Mouse (Mus musculus): ENCODE measurements around the gene Unc80. TPM values are rescaled to one million over a fixed set of nuclear protein-coding genes. Genes with fewer than 3 reads are reported as not detected.

The Unc80 gene
- total RNA-seq (2012; rRNA removed) = 0.22 and 0.26 TPM in 2 replicates

- H3K9me3 ChIP-seq (ENCODE audit: control insufficient read depth, insufficient read depth, low read depth, low read length) = no peaks in the 10 kb centered on the region
- no peaks in the 10 kb centered on the region for H3K36me3 ChIP-seq (ENCODE audit: control insufficient read depth, insufficient read depth, low read length, poor library complexity, severe bottlenecking)
- in situ Hi-C loops (cut with MboI; ENCODE audit: low sequenced_read_pairs in 2 of 2, unreplicated experiment in 2 of 2) = no loop called here
- TF ChIP-seq HCFC1 (IDR thresholded peaks at IDR 0.05; ENCODE audit: borderline replicate concordance, insufficient read depth, low read length) = no peak
- no peak for TF ChIP-seq ZC3H11A (IDR thresholded peaks at IDR 0.05; ENCODE audit: borderline replicate concordance, low read depth, low read length)
- TF ChIP-seq ZNF384 (IDR thresholded peaks at IDR 0.05; ENCODE audit: low read depth, low read length) = no peak
- no peak for TF ChIP-seq MAFK (IDR thresholded peaks at IDR 0.05; ENCODE audit: insufficient read depth, low read depth, low read length)
- no peak for TF ChIP-seq CHD2 (IDR thresholded peaks at IDR 0.05; ENCODE audit: low read depth, low read length)
- peak within 1 kb of the TSS; percentile 57 for H3K9ac ChIP-seq (ENCODE audit: insufficient read depth, low read depth, low read length, poor library complexity, severe bottlenecking)
- peak; percentile 28 for DNase-seq (ENCODE audit: low read depth, low spot score)
- peak within 1 kb of the TSS; percentile 80 for H3K4me3 ChIP-seq (ENCODE audit: insufficient read depth in 1 of 2, low read depth in 1 of 2, low read length in 2 of 2, poor library complexity in 1 of 2, severe bottlenecking in 1 of 2)
- no peaks in the 10 kb centered on the region for H3K4me1 ChIP-seq (ENCODE audit: control insufficient read depth in 2 of 2, insufficient read depth in 2 of 2, low read length in 2 of 2, poor library complexity in 1 of 2)
- no peak within 1 kb of the TSS for H3K27ac ChIP-seq (ENCODE audit: insufficient read depth, low read depth, low read length, poor library complexity, severe bottlenecking)
These were observed at the start of gene Unc80 for GRCm38 (mm10) chr1:66467821-66468703. TSS of gene Unc80 (plus strand) at chr1:66468367.

GRCm38 (mm10) chr1:66426073-66426472, 42.1 kb upstream of the Unc80 start:
- H3K9ac ChIP-seq (ENCODE audit: insufficient read depth, low read depth, low read length, poor library complexity, severe bottlenecking) = no peak overlapping the region
- no peak overlapping the region for H3K27ac ChIP-seq (ENCODE audit: insufficient read depth, low read depth, low read length, poor library complexity, severe bottlenecking)
- TF ChIP-seq HCFC1 (IDR thresholded peaks at IDR 0.05; ENCODE audit: borderline replicate concordance, insufficient read depth, low read length) = no peak
- TF ChIP-seq MAFK (IDR thresholded peaks at IDR 0.05; ENCODE audit: insufficient read depth, low read depth, low read length) = no peak
- no peak for TF ChIP-seq CHD2 (IDR thresholded peaks at IDR 0.05; ENCODE audit: low read depth, low read length)
- TF ChIP-seq ZC3H11A (IDR thresholded peaks at IDR 0.05; ENCODE audit: borderline replicate concordance, low read depth, low read length) = no peak
- TF ChIP-seq ZNF384 (IDR thresholded peaks at IDR 0.05; ENCODE audit: low read depth, low read length) = no peak
- DNase-seq (ENCODE audit: low read depth, low spot score) = no peak
- no peak overlapping the region for H3K4me3 ChIP-seq (ENCODE audit: insufficient read depth in 1 of 2, low read depth in 1 of 2, low read length in 2 of 2, poor library complexity in 1 of 2, severe bottlenecking in 1 of 2)
- no peaks in the 10 kb centered on the region for H3K9me3 ChIP-seq (ENCODE audit: control insufficient read depth, insufficient read depth, low read depth, low read length)
- H3K4me1 ChIP-seq (ENCODE audit: control insufficient read depth in 2 of 2, insufficient read depth in 2 of 2, low read length in 2 of 2, poor library complexity in 1 of 2) = no peaks in the 10 kb centered on the region
- in situ Hi-C loops (cut with MboI; ENCODE audit: low sequenced_read_pairs in 2 of 2, unreplicated experiment in 2 of 2) = no loop called here
- no peaks in the 10 kb centered on the region for H3K36me3 ChIP-seq (ENCODE audit: control insufficient read depth, insufficient read depth, low read length, poor library complexity, severe bottlenecking)

GRCm38 (mm10) chr1:66430962-66431361, 37.2 kb upstream of the Unc80 start:
- H3K9ac ChIP-seq (ENCODE audit: insufficient read depth, low read depth, low read length, poor library complexity, severe bottlenecking) = no peak overlapping the region
- TF ChIP-seq CHD2 (IDR thresholded peaks at IDR 0.05; ENCODE audit: low read depth, low read length) (no peak), ZNF384 (IDR thresholded peaks at IDR 0.05; ENCODE audit: low read depth, low read length) (no peak), HCFC1 (IDR thresholded peaks at IDR 0.05; ENCODE audit: borderline replicate concordance, insufficient read depth, low read length) (no peak), ZC3H11A (IDR thresholded peaks at IDR 0.05; ENCODE audit: borderline replicate concordance, low read depth, low read length) (no peak), MAFK (IDR thresholded peaks at IDR 0.05; ENCODE audit: insufficient read depth, low read depth, low read length) (no peak)
- H3K27ac ChIP-seq (ENCODE audit: insufficient read depth, low read depth, low read length, poor library complexity, severe bottlenecking) = no peak overlapping the region
- H3K9me3 ChIP-seq (ENCODE audit: control insufficient read depth, insufficient read depth, low read depth, low read length) = no peaks in the 10 kb centered on the region
- no peaks in the 10 kb centered on the region for H3K4me1 ChIP-seq (ENCODE audit: control insufficient read depth in 2 of 2, insufficient read depth in 2 of 2, low read length in 2 of 2, poor library complexity in 1 of 2)
- DNase-seq (ENCODE audit: low read depth, low spot score) = no peak
- H3K36me3 ChIP-seq (ENCODE audit: control insufficient read depth, insufficient read depth, low read length, poor library complexity, severe bottlenecking) = no peaks in the 10 kb centered on the region
- in situ Hi-C loops (cut with MboI; ENCODE audit: low sequenced_read_pairs in 2 of 2, unreplicated experiment in 2 of 2) = no loop called here
- no peak overlapping the region for H3K4me3 ChIP-seq (ENCODE audit: insufficient read depth in 1 of 2, low read depth in 1 of 2, low read length in 2 of 2, poor library complexity in 1 of 2, severe bottlenecking in 1 of 2)

- H3K4me1 ChIP-seq (ENCODE audit: control insufficient read depth in 2 of 2, insufficient read depth in 2 of 2, low read length in 2 of 2, poor library complexity in 1 of 2) = no peaks in the 10 kb centered on the region
- no peaks in the 10 kb centered on the region for H3K9me3 ChIP-seq (ENCODE audit: control insufficient read depth, insufficient read depth, low read depth, low read length)
- no peaks in the 10 kb centered on the region for H3K36me3 ChIP-seq (ENCODE audit: control insufficient read depth, insufficient read depth, low read length, poor library complexity, severe bottlenecking)
- no peak overlapping the region for H3K27ac ChIP-seq (ENCODE audit: insufficient read depth, low read depth, low read length, poor library complexity, severe bottlenecking)
- H3K9ac ChIP-seq (ENCODE audit: insufficient read depth, low read depth, low read length, poor library complexity, severe bottlenecking) = no peak overlapping the region
- H3K4me3 ChIP-seq (ENCODE audit: insufficient read depth in 1 of 2, low read depth in 1 of 2, low read length in 2 of 2, poor library complexity in 1 of 2, severe bottlenecking in 1 of 2) = no peak overlapping the region
- TF ChIP-seq MAFK (IDR thresholded peaks at IDR 0.05; ENCODE audit: insufficient read depth, low read depth, low read length) (no peak), ZC3H11A (IDR thresholded peaks at IDR 0.05; ENCODE audit: borderline replicate concordance, low read depth, low read length) (no peak), ZNF384 (IDR thresholded peaks at IDR 0.05; ENCODE audit: low read depth, low read length) (no peak), CHD2 (IDR thresholded peaks at IDR 0.05; ENCODE audit: low read depth, low read length) (no peak), HCFC1 (IDR thresholded peaks at IDR 0.05; ENCODE audit: borderline replicate concordance, insufficient read depth, low read length) (no peak)
- no peak for DNase-seq (ENCODE audit: low read depth, low spot score)
- in situ Hi-C loops (cut with MboI; ENCODE audit: low sequenced_read_pairs in 2 of 2, unreplicated experiment in 2 of 2) = no loop called here
These were observed 36.7 kb upstream of the Unc80 start for GRCm38 (mm10) chr1:66431472-66431871.
